Mouse (Mus musculus): ENCODE results near the gene Tenm2. TPM values are rescaled to one million over a fixed set of nuclear protein-coding genes. Genes with fewer than 3 reads are reported as not detected.

Tenm2 gene
- polyA plus RNA-seq, 1 experiment from 2014 or later = 0.12 TPM

DNA sequence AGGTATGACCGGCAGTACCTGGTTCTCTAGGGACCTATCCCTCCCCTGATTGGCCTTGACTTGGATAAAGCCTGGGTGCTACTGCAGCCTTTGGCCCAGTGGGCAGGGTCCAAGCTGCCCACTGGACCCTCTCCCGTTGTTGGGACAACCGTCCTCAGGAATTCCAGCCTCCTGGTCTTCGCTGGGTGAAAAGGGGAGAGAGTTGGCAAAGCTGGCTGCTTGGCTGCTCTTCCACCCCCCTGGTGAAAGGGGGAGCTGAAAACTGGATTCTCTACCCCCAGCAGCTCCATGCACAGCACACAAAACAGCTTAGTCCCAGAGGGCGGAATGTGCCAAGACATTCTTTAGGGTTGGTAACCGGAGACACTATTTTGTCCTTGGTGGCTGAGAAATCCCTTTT lies 1259.3 kb downstream of the Tenm2 start:
- Histone ChIP-seq H3K4me3 (ENCODE audit: low read depth, low read length) (no peak overlapping the region), H3K4me2 (replicated peaks; ENCODE audit: low read depth) (no peak overlapping the region), H3K27me3 (replicated peaks; ENCODE audit: control insufficient read depth, insufficient read depth, low read length) (no peaks in the 10 kb centered on the region), H3K9me3 (ENCODE audit: control insufficient read depth) (no peaks in the 10 kb centered on the region), H3K9ac (ENCODE audit: low read depth, low read length) (no peak overlapping the region), H3K36me3 (ENCODE audit: control insufficient read depth, insufficient read depth) (no peaks in the 10 kb centered on the region), H3K4me1 (replicated peaks; ENCODE audit: control insufficient read depth, insufficient read depth, low read length) (peaks cover 11% of the 10 kb centered on the region), H3K27ac (ENCODE audit: low read depth, low read length) (no peak overlapping the region)
- TF ChIP-seq CTCF (IDR thresholded peaks at IDR 0.05; ENCODE audit: low read depth) = no peak
- no peak for ATAC-seq
- WGBS = 64% methylated on average over 6 of the region's 6 CpGs

DNA sequence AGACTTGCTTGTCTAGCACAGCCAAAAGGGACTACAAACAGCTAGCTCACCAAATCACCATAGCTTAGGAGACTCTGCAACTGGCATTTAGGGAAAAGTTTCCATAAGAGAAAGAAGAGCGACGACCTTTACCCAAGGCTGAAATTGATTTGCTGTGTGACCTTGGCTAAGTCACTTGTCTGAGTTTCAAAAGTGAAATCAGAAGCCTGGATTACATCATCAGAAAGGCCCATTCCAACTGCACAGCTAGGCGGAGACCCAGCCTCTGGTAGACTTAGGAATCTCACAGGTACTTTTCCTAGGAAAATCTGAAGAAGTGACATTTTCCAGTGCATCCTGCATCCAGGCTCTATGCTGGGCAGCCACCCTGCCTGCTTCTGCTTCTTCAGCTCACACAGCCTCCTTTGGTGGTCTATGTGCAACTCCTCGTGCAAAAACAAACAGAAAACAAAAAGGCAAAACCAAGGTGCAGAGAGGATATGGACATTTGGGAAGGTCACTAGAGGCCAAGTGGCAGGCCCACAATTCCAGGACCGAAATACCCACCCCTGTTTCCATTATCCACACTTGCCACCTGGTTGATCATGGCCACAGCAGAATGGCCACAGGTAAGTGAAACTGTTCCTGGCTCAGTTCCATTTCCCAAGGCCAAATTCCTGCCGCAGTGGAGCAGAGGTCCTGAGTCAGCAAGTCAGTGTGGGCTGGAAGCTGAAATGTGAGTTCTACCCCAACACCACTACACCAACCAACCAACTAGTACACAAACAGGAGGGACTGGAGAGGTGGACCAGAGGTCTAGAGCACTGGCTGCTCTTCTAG lies 1260.9 kb downstream of the Tenm2 start:
- ATAC-seq = no peak
- Histone ChIP-seq H3K4me2 (replicated peaks; ENCODE audit: low read depth) (0 out of 2 replicates have a peak overlapping the region, but pooled peaks have one; percentile 3), H3K36me3 (ENCODE audit: control insufficient read depth, insufficient read depth) (no peaks in the 10 kb centered on the region), H3K9ac (ENCODE audit: low read depth, low read length) (no peak overlapping the region), H3K9me3 (ENCODE audit: control insufficient read depth) (no peaks in the 10 kb centered on the region), H3K27ac (ENCODE audit: low read depth, low read length) (peak overlapping the region; percentile 57), H3K4me1 (replicated peaks; ENCODE audit: control insufficient read depth, insufficient read depth, low read length) (peaks cover 10% of the 10 kb centered on the region), H3K4me3 (ENCODE audit: low read depth, low read length) (no peak overlapping the region), H3K27me3 (replicated peaks; ENCODE audit: control insufficient read depth, insufficient read depth, low read length) (no peaks in the 10 kb centered on the region)
- 72% methylated on average over 6 of the region's 6 CpGs for WGBS
- no peak for TF ChIP-seq CTCF (IDR thresholded peaks at IDR 0.05; ENCODE audit: low read depth)

DNA sequence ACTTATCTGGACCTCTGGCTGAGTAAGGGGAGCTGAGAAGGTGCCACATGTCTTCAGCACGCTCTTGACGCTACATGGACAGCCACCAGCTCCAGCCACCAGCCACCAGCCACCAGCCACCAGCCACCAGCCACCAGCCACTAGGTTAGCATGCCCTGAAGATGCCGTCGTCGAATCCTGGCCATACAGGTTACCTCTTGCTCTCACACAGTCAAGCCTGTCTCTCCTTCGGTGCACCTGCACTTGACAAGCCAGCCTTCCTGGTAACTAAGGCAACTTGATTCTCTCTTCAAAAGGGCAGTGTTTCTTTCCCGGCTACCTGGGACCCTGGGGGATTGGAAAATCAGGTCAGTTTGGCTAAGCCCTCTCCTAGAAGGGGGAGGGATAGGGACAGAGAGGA lies 1262.6 kb downstream of the Tenm2 start:
- TF ChIP-seq CTCF (IDR thresholded peaks at IDR 0.05; ENCODE audit: low read depth) = no peak
- H3K9ac ChIP-seq (ENCODE audit: low read depth, low read length) = no peak overlapping the region
- no peaks in the 10 kb centered on the region for H3K27me3 ChIP-seq (replicated peaks; ENCODE audit: control insufficient read depth, insufficient read depth, low read length)
- H3K4me3 ChIP-seq (ENCODE audit: low read depth, low read length) = no peak overlapping the region
- H3K4me1 ChIP-seq (replicated peaks; ENCODE audit: control insufficient read depth, insufficient read depth, low read length) = peaks cover 11% of the 10 kb centered on the region; the same call in 1 of the 2 replicates
- H3K27ac ChIP-seq (ENCODE audit: low read depth, low read length) = peak overlapping the region; percentile 81; the same call in 1 of the 2 replicates
- 51% methylated on average over 7 of the region's 7 CpGs for WGBS
- H3K9me3 ChIP-seq (ENCODE audit: control insufficient read depth) = no peaks in the 10 kb centered on the region
- H3K36me3 ChIP-seq (ENCODE audit: control insufficient read depth, insufficient read depth) = no peaks in the 10 kb centered on the region
- no peak for ATAC-seq
- no peak overlapping the region for H3K4me2 ChIP-seq (replicated peaks; ENCODE audit: low read depth)

DNA sequence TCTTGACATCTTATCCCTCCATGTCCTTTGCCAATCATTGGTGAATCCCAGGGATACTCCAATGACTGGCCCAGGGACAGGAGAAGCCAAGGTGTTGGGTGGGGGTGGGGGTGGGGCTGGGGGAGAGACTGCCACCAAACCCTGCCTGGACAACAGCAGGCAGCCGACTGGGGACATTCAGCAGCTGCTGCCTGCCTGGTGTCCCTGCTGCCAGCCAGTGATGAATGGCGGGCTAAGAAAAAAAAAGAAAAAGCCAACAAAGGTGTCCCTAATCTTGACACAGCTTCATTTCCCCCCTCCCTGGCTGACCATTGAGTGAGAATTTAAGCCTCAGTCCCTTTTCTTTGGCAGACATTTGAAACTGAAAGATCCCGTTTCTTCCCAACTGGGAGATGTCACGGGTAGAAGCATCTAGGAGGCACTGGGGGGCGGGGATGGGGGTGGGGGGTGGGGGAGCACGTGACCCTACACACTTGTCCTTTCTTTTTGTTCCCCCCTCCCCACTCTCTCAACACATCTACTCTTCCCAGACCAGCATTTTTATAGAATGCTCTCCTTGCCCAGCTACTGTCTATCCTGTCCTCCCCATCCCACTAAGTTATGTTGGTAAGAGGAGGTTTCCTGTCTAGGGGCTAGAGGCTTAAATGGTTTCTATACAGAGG lies 1263.4 kb downstream of the Tenm2 start:
- Histone ChIP-seq H3K27me3 (replicated peaks; ENCODE audit: control insufficient read depth, insufficient read depth, low read length) (no peaks in the 10 kb centered on the region), H3K4me3 (ENCODE audit: low read depth, low read length) (no peak overlapping the region), H3K9me3 (ENCODE audit: control insufficient read depth) (no peaks in the 10 kb centered on the region), H3K4me1 (replicated peaks; ENCODE audit: control insufficient read depth, insufficient read depth, low read length) (peaks cover 14% of the 10 kb centered on the region; the same call in 1 of the 2 replicates), H3K36me3 (ENCODE audit: control insufficient read depth, insufficient read depth) (no peaks in the 10 kb centered on the region), H3K4me2 (replicated peaks; ENCODE audit: low read depth) (peak overlapping the region; percentile 46; the same call in 1 of the 2 replicates), H3K27ac (ENCODE audit: low read depth, low read length) (peak overlapping the region; percentile 81), H3K9ac (ENCODE audit: low read depth, low read length) (no peak overlapping the region)
- 18% methylated on average over 6 of the region's 6 CpGs for WGBS
- no peak for ATAC-seq
- no peak for TF ChIP-seq CTCF (IDR thresholded peaks at IDR 0.05; ENCODE audit: low read depth)

DNA sequence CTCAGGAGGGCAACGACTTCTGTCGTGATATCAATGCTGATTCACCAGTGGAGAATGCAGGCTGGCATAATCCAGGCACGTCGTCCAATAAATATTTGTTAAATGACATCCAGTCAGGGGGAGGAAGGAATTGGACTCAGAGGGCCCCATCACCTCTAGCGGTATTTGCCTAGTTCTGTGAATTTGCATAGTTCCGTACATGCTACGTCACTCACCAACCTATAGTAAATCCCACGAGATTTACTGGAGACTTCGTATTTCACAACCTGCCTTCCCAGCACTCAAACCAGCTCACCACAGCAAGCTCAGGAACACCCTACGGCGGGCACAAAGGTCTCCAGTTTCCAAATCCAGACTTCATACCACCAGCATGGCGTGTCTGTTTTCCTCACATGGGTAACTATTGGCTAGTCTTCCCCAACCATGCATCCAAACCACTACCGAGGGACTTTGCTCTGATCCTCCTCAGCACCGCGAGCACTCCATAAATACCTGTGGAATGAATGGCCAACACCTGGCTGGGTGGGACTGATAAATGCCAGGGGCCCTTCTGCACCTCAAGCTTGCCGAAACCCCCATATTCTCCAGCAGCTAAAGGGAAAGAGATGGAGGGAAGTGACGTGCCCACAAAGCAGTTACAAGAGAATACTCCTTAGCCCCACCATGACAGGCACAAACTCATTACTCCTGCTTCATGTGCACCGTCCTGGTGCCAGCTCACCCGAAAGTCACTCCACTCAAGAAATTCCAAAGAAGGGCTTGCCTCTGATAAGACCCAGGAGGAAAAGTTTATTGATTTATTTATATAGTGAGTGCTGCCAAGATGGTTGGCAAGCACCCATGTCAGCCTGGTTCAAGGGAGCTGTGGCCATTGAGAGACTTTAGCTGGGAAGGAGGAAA lies 1264.7 kb downstream of the Tenm2 start:
- peak overlapping the region; percentile 46 for H3K4me2 ChIP-seq (replicated peaks; ENCODE audit: low read depth)
- H3K9me3 ChIP-seq (ENCODE audit: control insufficient read depth) = no peaks in the 10 kb centered on the region
- no peak for TF ChIP-seq CTCF (IDR thresholded peaks at IDR 0.05; ENCODE audit: low read depth)
- WGBS = 39% methylated on average over 19 of the region's 19 CpGs
- H3K4me1 ChIP-seq (replicated peaks; ENCODE audit: control insufficient read depth, insufficient read depth, low read length) = peaks cover 14% of the 10 kb centered on the region; the same call in 1 of the 2 replicates
- no peaks in the 10 kb centered on the region for H3K27me3 ChIP-seq (replicated peaks; ENCODE audit: control insufficient read depth, insufficient read depth, low read length)
- H3K4me3 ChIP-seq (ENCODE audit: low read depth, low read length) = no peak overlapping the region
- ATAC-seq = peak; percentile 88
- no peak overlapping the region; the same call in 1 of the 2 replicates for H3K9ac ChIP-seq (ENCODE audit: low read depth, low read length)
- no peaks in the 10 kb centered on the region for H3K36me3 ChIP-seq (ENCODE audit: control insufficient read depth, insufficient read depth)
- H3K27ac ChIP-seq (ENCODE audit: low read depth, low read length) = peak overlapping the region; percentile 81

All from intestine, postnatal 0 days (tissue).